Comparison of ENCODE assay signal across 20 mouse cellular contexts in the genomic region with DNA sequence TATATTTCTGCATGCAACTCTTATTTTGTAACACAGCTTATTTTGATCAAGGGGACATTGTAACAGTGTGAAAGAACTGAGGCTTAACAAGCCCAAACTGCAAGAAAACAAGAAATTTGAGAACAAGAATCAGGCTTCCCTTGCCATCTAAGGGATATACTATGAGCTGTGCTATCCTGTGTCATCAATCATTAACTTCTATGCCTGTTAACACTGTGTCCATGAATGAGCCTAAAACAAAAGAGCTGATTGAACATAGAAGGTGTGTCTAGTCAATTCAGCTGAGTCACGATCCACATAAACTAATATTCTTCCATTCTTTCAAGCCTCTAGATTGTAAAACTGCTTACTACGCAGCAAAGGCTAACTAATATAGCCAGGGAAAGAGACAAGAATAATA.
"Had no signal": no experiment of that assay in that cellular context is flagged by ENCODE, and none has a peak within 500 bp of the region (broad histone marks: within the 10 kb centered on the region; RNA-seq: fewer than 3 reads in every experiment).

No protein-coding gene starts in this region.

- ATAC-seq: midbrain, embryonic 16.5 days had no signal

- H3K27ac ChIP-seq: midbrain, embryonic 10.5 days; midbrain, embryonic 12.5 days; neural tube, embryonic 13.5 days; neural tube, embryonic 15.5 days; stomach, embryonic 15.5 days; stomach, postnatal 0 days had no signal

- H3K4me3 ChIP-seq: midbrain, embryonic 10.5 days; midbrain, embryonic 12.5 days; myocyte; neural tube, embryonic 13.5 days; neural tube, embryonic 15.5 days; stomach, embryonic 15.5 days had no signal

- DNase-seq: lung, adult 18-20 months; lung, embryonic 14.5 days; lung, postnatal 10 days; lung, postnatal 4 days; midbrain, embryonic 14.5 days; retina, postnatal 1 day; right cerebral cortex, adult 18-20 months; right cerebral cortex, postnatal 25 days; right cerebral cortex, postnatal 4 days; thymus, adult 2 months; thymus, postnatal 25 days; thymus, postnatal 4 days had no signal

- H3K9ac ChIP-seq: lung, embryonic 14.5 days; midbrain, embryonic 12.5 days; neural tube, embryonic 13.5 days; neural tube, embryonic 15.5 days; stomach, embryonic 15.5 days had no signal

- H3K9me3 ChIP-seq: midbrain, embryonic 10.5 days; neural tube, embryonic 13.5 days; neural tube, embryonic 15.5 days; stomach, embryonic 15.5 days had no signal

- H3K4me2 ChIP-seq: lung, embryonic 14.5 days; midbrain, embryonic 12.5 days; neural tube, embryonic 13.5 days; neural tube, embryonic 15.5 days; stomach, embryonic 15.5 days had no signal

- H3K36me3 ChIP-seq: midbrain, embryonic 10.5 days; midbrain, embryonic 12.5 days; neural tube, embryonic 13.5 days; neural tube, embryonic 15.5 days; stomach, embryonic 15.5 days had no signal

- H3K27me3 ChIP-seq: midbrain, embryonic 12.5 days; neural tube, embryonic 13.5 days; neural tube, embryonic 15.5 days; stomach, embryonic 15.5 days had no signal
